Comparison of ENCODE assay signal across 1 mouse cellular context in the genomic region with DNA sequence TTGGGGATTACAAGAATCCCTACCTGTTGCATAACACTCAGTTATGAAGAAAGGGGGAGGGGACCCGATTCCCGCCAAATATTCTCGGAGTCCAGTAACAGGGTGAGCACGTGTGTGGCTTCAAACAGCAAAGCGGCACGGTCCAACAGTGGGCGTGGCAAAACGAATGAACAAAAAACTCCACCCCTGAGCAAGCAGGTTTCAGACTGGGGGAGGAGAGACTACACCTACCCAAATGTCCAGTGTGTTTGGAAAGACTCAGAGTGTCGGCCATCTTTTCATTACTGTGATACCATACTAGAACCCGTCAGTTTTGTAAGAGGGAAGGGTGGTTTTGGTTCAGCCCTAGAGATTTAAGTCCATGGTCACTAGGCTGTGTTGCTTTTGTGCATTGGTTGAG.
A peak's percentile ranks its signal among the peaks of the same experiment; 100 is the strongest.
TF ChIP-seq lines count a peak whose summit lies in the region.

No protein-coding gene starts in this region.

TF ChIP-seq in CH12.LX, 34 proteins besides CTCF, POLR2A, EP300 and RAD21 (continued from another document):
- TF ChIP-seq MAX (IDR thresholded peaks at IDR 0.05; ENCODE audit: low read length) (peak; percentile 99), KAT2A (IDR thresholded peaks at IDR 0.05; ENCODE audit: insufficient replicate concordance, low read length) (no peak), NELFE (IDR thresholded peaks at IDR 0.05; ENCODE audit: low read depth, low read length) (peak; percentile 56), RCOR1 (conservative IDR thresholded peaks at IDR 0.05; ENCODE audit: low read depth, low read length) (peak; percentile 33; the same call in 1 of the 2 replicates), ZNF384 (IDR thresholded peaks at IDR 0.05; ENCODE audit: low read depth, low read length) (peak; percentile 48)
